Mouse (Mus musculus): ENCODE measurements around the gene Rab40b.

Gene Rab40b

GRCm38 (mm10) chr11:121387750-121388553 lies at the start of gene Rab40b:
Gene Rab40b, minus strand, starts transcription at chr11:121388251.
- DNase-seq (ENCODE audit: low spot score in 2 of 2): peak; percentile 52 to 88

- no peak for DNase-seq (ENCODE audit: low spot score in 2 of 2)
Measured at GRCm38 (mm10) chr11:121437236-121437635, 49.2 kb upstream of the Rab40b start.

GRCm38 (mm10) chr11:121434156-121435155 lies 46.4 kb upstream of the Rab40b start, which contains the start of gene Fn3k:
Gene Fn3k, plus strand, starts transcription at chr11:121434913.
- peak; percentile 76 to 79 for DNase-seq (ENCODE audit: low spot score in 2 of 2)

GRCm38 (mm10) chr11:121433397-121433796 lies 45.3 kb upstream of the Rab40b start:
- DNase-seq (ENCODE audit: low spot score in 2 of 2): no peak

GRCm38 (mm10) chr11:121421553-121422173 lies 33.6 kb upstream of the Rab40b start:
- DNase-seq (ENCODE audit: low spot score in 2 of 2): no peak

GRCm38 (mm10) chr11:121420830-121421552 lies 32.9 kb upstream of the Rab40b start, which contains the start of gene Fn3krp:
Gene Fn3krp, plus strand, starts transcription at chr11:121421401.
- DNase-seq (ENCODE audit: low spot score in 2 of 2): peak; percentile 96 to 98

- DNase-seq (ENCODE audit: low spot score in 2 of 2): no peak
Measured at GRCm38 (mm10) chr11:121420379-121420778, 32.3 kb upstream of the Rab40b start.

GRCm38 (mm10) chr11:121418932-121419331 lies 30.9 kb upstream of the Rab40b start:
- DNase-seq (ENCODE audit: low spot score in 2 of 2): no peak

GRCm38 (mm10) chr11:121417971-121418370 lies 29.9 kb upstream of the Rab40b start:
- no peak for DNase-seq (ENCODE audit: low spot score in 2 of 2)

- DNase-seq (ENCODE audit: low spot score in 2 of 2): no peak
Measured at GRCm38 (mm10) chr11:121415351-121415750, 27.3 kb upstream of the Rab40b start.

GRCm38 (mm10) chr11:121414762-121415161 lies 26.7 kb upstream of the Rab40b start:
- no peak for DNase-seq (ENCODE audit: low spot score in 2 of 2)

- DNase-seq (ENCODE audit: low spot score in 2 of 2): no peak
Measured at GRCm38 (mm10) chr11:121407366-121408155, 19.5 kb upstream of the Rab40b start.

- DNase-seq (ENCODE audit: low spot score in 2 of 2): no peak
Measured at GRCm38 (mm10) chr11:121392405-121392804, 4.4 kb upstream of the Rab40b start.

GRCm38 (mm10) chr11:121390793-121391192 lies 2.7 kb upstream of the Rab40b start:
- DNase-seq (ENCODE audit: low spot score in 2 of 2): no peak

GRCm38 (mm10) chr11:121388554-121388945 lies 499 bp upstream of the Rab40b start:
- no peak for DNase-seq (ENCODE audit: low spot score in 2 of 2)

GRCm38 (mm10) chr11:121380294-121380693 lies 7.8 kb downstream of the Rab40b start:
- DNase-seq (ENCODE audit: low spot score in 2 of 2): no peak

- no peak for DNase-seq (ENCODE audit: low spot score in 2 of 2)
Measured at GRCm38 (mm10) chr11:121378644-121379043, 9.4 kb downstream of the Rab40b start.

- DNase-seq (ENCODE audit: low spot score in 2 of 2): no peak
Measured at GRCm38 (mm10) chr11:121373305-121373704, 14.7 kb downstream of the Rab40b start.

GRCm38 (mm10) chr11:121370337-121370994 lies 17.6 kb downstream of the Rab40b start:
- DNase-seq (ENCODE audit: low spot score in 2 of 2): no peak

GRCm38 (mm10) chr11:121369622-121370021 lies 18.4 kb downstream of the Rab40b start:
- peak in 1 of 2 experiments; percentile 57 for DNase-seq (ENCODE audit: low spot score in 2 of 2)

Data from cerebellum, postnatal 4 days (tissue).